Mouse (Mus musculus) megakaryocyte, embryonic 14.5 days (primary cell): ENCODE results near the gene Nr6a1.

Experiments
- FLI1 ChIP-seq: IDR thresholded peaks from 2 replicates; pipeline ENCODE4 v1.6.1; 2012; ENCODE audit warnings: low read length, inconsistent platforms, mixed read lengths
- GATA1 ChIP-seq: IDR thresholded peaks from 3 replicates; pipeline ENCODE4 v1.6.1; 2012; ENCODE audit warnings: mixed read lengths, low read length, inconsistent platforms, borderline replicate concordance

- TF ChIP-seq GATA1 (no peak), FLI1 (no peak)
These were observed 228.9 kb downstream of the Nr6a1 start for GRCm38 (mm10) chr2:38698623-38699022.
